ENCODE assay signal across 18 mouse cellular contexts in genomic region chr3:153181242-153181641, GRCm38 (mm10).
"Had no signal": no experiment of that assay in that cellular context is flagged by ENCODE, and none has a peak within 500 bp of the region (broad histone marks: within the 10 kb centered on the region; RNA-seq: fewer than 3 reads in every experiment).

No protein-coding gene starts in this region.

- H3K4me3 ChIP-seq: layer of hippocampus, adult 2 months; liver, embryonic 12.5 days; liver, embryonic 15.5 days; lung, embryonic 15.5 days; neural tube, embryonic 12.5 days; stomach, embryonic 15.5 days had no signal

- H3K36me3 ChIP-seq: liver, embryonic 12.5 days; liver, embryonic 15.5 days; lung, embryonic 15.5 days; neural tube, embryonic 12.5 days; stomach, embryonic 15.5 days had no signal

- H3K9ac ChIP-seq: liver, embryonic 12.5 days; liver, embryonic 15.5 days; lung, embryonic 15.5 days; neural tube, embryonic 12.5 days; stomach, embryonic 15.5 days had no signal

- H3K4me2 ChIP-seq: liver, embryonic 12.5 days; liver, embryonic 15.5 days; lung, embryonic 15.5 days; neural tube, embryonic 12.5 days; stomach, embryonic 15.5 days had no signal

- DNase-seq: kidney, adult 2 months; kidney, postnatal 25 days; layer of hippocampus, adult 9-11 months; lung, adult 18-20 months; lung, postnatal 10 days; lung, postnatal 4 days; midbrain, embryonic 14.5 days; retina, postnatal 1 day; right cerebral cortex, postnatal 25 days; spleen, adult 18-20 months; thymus, postnatal 25 days had no signal

- H3K27me3 ChIP-seq: liver, embryonic 12.5 days; liver, embryonic 15.5 days; lung, embryonic 15.5 days; neural tube, embryonic 12.5 days; stomach, embryonic 15.5 days had no signal

- H3K4me1 ChIP-seq: liver, embryonic 12.5 days; liver, embryonic 15.5 days; lung, embryonic 15.5 days; neural tube, embryonic 12.5 days; stomach, embryonic 15.5 days had no signal

- H3K9me3 ChIP-seq: liver, embryonic 12.5 days; liver, embryonic 15.5 days; lung, embryonic 15.5 days; neural tube, embryonic 12.5 days; stomach, embryonic 15.5 days had no signal

- H3K27ac ChIP-seq: kidney, postnatal 0 days; layer of hippocampus, adult 2 months; liver, embryonic 12.5 days; liver, embryonic 15.5 days; lung, embryonic 15.5 days; neural tube, embryonic 12.5 days; stomach, embryonic 15.5 days had no signal

- ATAC-seq: liver, embryonic 12.5 days had no signal
